8 mouse cellular contexts compared by ENCODE assay signal in the genomic region with DNA sequence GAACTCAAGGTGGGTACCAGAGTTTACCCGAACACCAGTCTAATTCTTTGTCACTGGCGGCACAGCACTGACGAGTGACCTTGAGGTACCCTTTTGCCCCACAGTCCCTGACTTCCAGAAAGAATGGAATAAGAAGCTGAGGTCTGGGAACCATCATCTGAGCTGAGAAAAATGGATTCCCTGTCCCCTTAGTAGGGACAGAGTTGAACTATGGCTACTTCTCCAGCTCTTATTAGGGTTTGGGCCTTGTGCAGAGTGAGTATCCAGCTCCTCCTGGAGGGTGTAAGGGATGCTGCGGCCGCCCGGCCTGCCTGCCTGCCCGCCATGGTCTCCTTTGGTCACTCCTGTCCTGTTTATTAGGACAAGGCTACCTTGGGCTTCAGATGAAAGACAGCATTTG. TPM values are rescaled to one million over a fixed set of nuclear protein-coding genes. Genes with fewer than 3 reads are reported as not detected.
DNase-seq lines count a peak whose midpoint lies in the region; ATAC-seq lines count a peak whose summit lies in the region.

No protein-coding gene starts in this region.

- WGBS in hindbrain, embryonic 13.5 days = 51% methylated on average over 7 of the region's 7 CpGs

- H3K36me3 ChIP-seq in hindbrain, embryonic 13.5 days = peaks cover 16% of the 10 kb centered on the region

- no peaks in the 10 kb centered on the region for H3K27me3 ChIP-seq in hindbrain, embryonic 13.5 days

- DNase-seq in embryo, embryonic 10 days (ENCODE audit: low spot score) = peak; percentile 36
- no peak for DNase-seq in embryo, embryonic 11 days
- peak; percentile 47 for DNase-seq in thymus, postnatal 4 days
- no peak for DNase-seq in thymus, postnatal 25 days
- peak; percentile 18 for DNase-seq in mesoderm, embryonic 11.5 days (ENCODE audit: low read depth, low spot score)
- DNase-seq in urinary bladder, postnatal 14 days (ENCODE audit: low spot score) = no peak
- no peak for DNase-seq in left cerebral cortex, adult 8-10 months (ENCODE audit: low spot score in 2 of 2)

- peak overlapping the region; percentile 75 for H3K9ac ChIP-seq in hindbrain, embryonic 13.5 days

- ATAC-seq in hindbrain, embryonic 13.5 days (ENCODE audit: low FRiP score) = peak; percentile 1; the same call in 1 of the 2 replicates

- peak overlapping the region; percentile 64 for H3K4me2 ChIP-seq in hindbrain, embryonic 13.5 days

- H3K9me3 ChIP-seq in hindbrain, embryonic 13.5 days = no peaks in the 10 kb centered on the region

- peaks cover 24% of the 10 kb centered on the region for H3K4me1 ChIP-seq in hindbrain, embryonic 13.5 days (replicated peaks)

- H3K27ac ChIP-seq in hindbrain, embryonic 13.5 days = peak overlapping the region; percentile 96

- peak overlapping the region; percentile 39 for H3K4me3 ChIP-seq in hindbrain, embryonic 13.5 days

RNA-seq across cellular contexts. Expression of gene C87436, which starts 34.9 kb away (rescaled TPM):
- polyA plus RNA-seq in hindbrain, embryonic 13.5 days (2015; fragmentation: Nextera tagmentation; extraction: Ambion mirVana) = 25.7 and 28.0 TPM in 2 replicates
- total RNA-seq in left cerebral cortex, adult 8-10 months (2022) = 10 to 100 TPM; 19.3 to 25.6 (median 22.3) TPM

RNA-seq across cellular contexts. Expression of gene Gm44790, which starts 46.6 kb away (rescaled TPM):
- 0.52 TPM in 1 of 2 replicates, not detected in the other for polyA plus RNA-seq in hindbrain, embryonic 13.5 days (2015; fragmentation: Nextera tagmentation; extraction: Ambion mirVana)
- total RNA-seq in left cerebral cortex, adult 8-10 months (2022) = 1 to 10 TPM in 1 of 4 experiments, under 1 TPM in 1, not detected in 2; 0.84 to 3.2 TPM

RNA-seq across cellular contexts. Expression of gene Pcbp1, which starts 53.0 kb away (rescaled TPM):
- 268 and 333 TPM in 2 replicates for polyA plus RNA-seq in hindbrain, embryonic 13.5 days (2015; fragmentation: Nextera tagmentation; extraction: Ambion mirVana)
- total RNA-seq in left cerebral cortex, adult 8-10 months (2022) = 100 to 1,000 TPM; 179 to 184 (median 180) TPM

Comparison
In these comparisons a context has a peak if more than half of its experiments do, and no peak if none do; other contexts are left out.
1. DNase-seq: peak in embryo, embryonic 10 days (single experiment), thymus, postnatal 4 days (single experiment) and mesoderm, embryonic 11.5 days (single experiment); none in embryo, embryonic 11 days (single experiment), thymus, postnatal 25 days (single experiment), urinary bladder, postnatal 14 days (single experiment) and left cerebral cortex, adult 8-10 months (0 of 2).